Mouse (Mus musculus) midbrain, embryonic 12.5 days (tissue): ENCODE measurements around the gene Sept6. TPM values are rescaled to one million over a fixed set of nuclear protein-coding genes. Genes with fewer than 3 reads are reported as not detected.

Experiments used
- ATAC-seq: fragments of 200-750 bp; cut with Nextera tagmentation; 2 replicates; pipeline ENCODE4 v1.8.0; 2017; ENCODE audit warnings: low read depth, moderate TSS enrichment, moderate library complexity; ENCODE audit not compliant: low FRiP score
- H3K27ac ChIP-seq: fragments of 300-500 bp; sonication (generic); replicated peaks from 2 replicates; pipeline ENCODE4 v1.5.1; 2016; ENCODE audit warnings: mild to moderate bottlenecking
- H3K27me3 ChIP-seq: fragments of 300-500 bp; sonication (generic); 2 replicates; pipeline ENCODE4 v1.6.1; 2016; ENCODE audit warnings: mild to moderate bottlenecking
- H3K36me3 ChIP-seq: fragments of 300-500 bp; sonication (generic); 2 replicates; pipeline ENCODE4 v1.6.1; 2016
- H3K4me1 ChIP-seq: fragments of 300-500 bp; sonication (generic); 2 replicates; pipeline ENCODE4 v1.6.1; 2016
- H3K4me2 ChIP-seq: fragments of 300-500 bp; sonication (generic); replicated peaks from 2 replicates; pipeline ENCODE4 v1.6.1; 2016; ENCODE audit warnings: mild to moderate bottlenecking, moderate library complexity
- H3K4me3 ChIP-seq: fragments of 300-500 bp; sonication (generic); 2 replicates; pipeline ENCODE4 v1.5.1; 2016; ENCODE audit warnings: mild to moderate bottlenecking
- H3K9ac ChIP-seq: fragments of 300-500 bp; sonication (generic); replicated peaks from 2 replicates; pipeline ENCODE4 v1.6.1; 2016; ENCODE audit warnings: mild to moderate bottlenecking, moderate library complexity
- H3K9me3 ChIP-seq: fragments of 300-500 bp; sonication (generic); 2 replicates; pipeline ENCODE4 v1.6.1; 2016; ENCODE audit warnings: mild to moderate bottlenecking
- WGBS: fragments of 180-500 bp; shearing (Covaris S2); methylation state at CpG from one replicate; pipeline ENCODE4 v1.1.7; 2016; 5-methylcytosine and 5-hydroxymethylcytosine counted together
- polyA plus RNA-seq: library from polyadenylated mRNA; unstranded; fragments of >200 nt; fragmentation: Nextera tagmentation; extraction: Ambion mirVana; gene quantifications from 2 replicates; pipeline ENCODE4 v1.2.1, GENCODE M21; 2016

Sept6 gene
- polyA plus RNA-seq, 1 experiment from 2014 or later, result 55.5 TPM

GRCm38 (mm10) chrX:36941106-36941505, 50.5 kb downstream of the Sept6 start:
- 88% methylated on average over 3 of the region's 3 CpGs for WGBS
- Histone ChIP-seq H3K9me3 (no peaks in the 10 kb centered on the region), H3K27ac (no peak overlapping the region), H3K4me2 (no peak overlapping the region), H3K4me1 (no peaks in the 10 kb centered on the region), H3K27me3 (no peaks in the 10 kb centered on the region), H3K4me3 (no peak overlapping the region), H3K9ac (no peak overlapping the region), H3K36me3 (peaks cover 17% of the 10 kb centered on the region)
- no peak for ATAC-seq

- ATAC-seq, result no peak
- peaks cover 14% of the 10 kb centered on the region for H3K36me3 ChIP-seq
- no peak overlapping the region for H3K27ac ChIP-seq
- no peak overlapping the region for H3K9ac ChIP-seq
- H3K4me1 ChIP-seq, result no peaks in the 10 kb centered on the region
- 82% methylated on average over 4 of the region's 4 CpGs for WGBS
- no peaks in the 10 kb centered on the region for H3K27me3 ChIP-seq
- H3K9me3 ChIP-seq, result no peaks in the 10 kb centered on the region
- no peak overlapping the region for H3K4me2 ChIP-seq
- H3K4me3 ChIP-seq, result no peak overlapping the region
Observed at GRCm38 (mm10) chrX:36939806-36940413, 51.7 kb downstream of the Sept6 start.

GRCm38 (mm10) chrX:36935326-36935966, 56.1 kb downstream of the Sept6 start:
- ATAC-seq, result no peak
- Histone ChIP-seq H3K27ac (no peak overlapping the region), H3K27me3 (no peaks in the 10 kb centered on the region), H3K36me3 (no peaks in the 10 kb centered on the region), H3K4me2 (no peak overlapping the region), H3K4me3 (no peak overlapping the region), H3K9me3 (no peaks in the 10 kb centered on the region), H3K9ac (no peak overlapping the region), H3K4me1 (no peaks in the 10 kb centered on the region)
- 76% methylated on average over 7 of the region's 7 CpGs for WGBS

GRCm38 (mm10) chrX:36930574-36930973, 61.0 kb downstream of the Sept6 start:
- H3K36me3 ChIP-seq, result no peaks in the 10 kb centered on the region
- H3K4me3 ChIP-seq, result no peak overlapping the region
- no peaks in the 10 kb centered on the region for H3K4me1 ChIP-seq
- no peak overlapping the region for H3K9ac ChIP-seq
- no peaks in the 10 kb centered on the region for H3K27me3 ChIP-seq
- H3K9me3 ChIP-seq, result no peaks in the 10 kb centered on the region
- no peak for ATAC-seq
- H3K27ac ChIP-seq, result no peak overlapping the region
- H3K4me2 ChIP-seq, result no peak overlapping the region
- 56% methylated on average over 1 of the region's 1 CpGs for WGBS

GRCm38 (mm10) chrX:36929694-36930093, 61.9 kb downstream of the Sept6 start:
- no peak overlapping the region for H3K9ac ChIP-seq
- H3K27me3 ChIP-seq, result no peaks in the 10 kb centered on the region
- H3K4me3 ChIP-seq, result no peak overlapping the region
- H3K27ac ChIP-seq, result no peak overlapping the region
- no peak for ATAC-seq
- H3K4me1 ChIP-seq, result no peaks in the 10 kb centered on the region
- H3K4me2 ChIP-seq, result no peak overlapping the region
- 78% methylated on average over 4 of the region's 4 CpGs for WGBS
- H3K9me3 ChIP-seq, result no peaks in the 10 kb centered on the region
- H3K36me3 ChIP-seq, result no peaks in the 10 kb centered on the region

GRCm38 (mm10) chrX:36928791-36929190, 62.8 kb downstream of the Sept6 start:
- H3K36me3 ChIP-seq, result no peaks in the 10 kb centered on the region
- no peak overlapping the region for H3K9ac ChIP-seq
- H3K9me3 ChIP-seq, result no peaks in the 10 kb centered on the region
- WGBS, result 85% methylated on average over 4 of the region's 4 CpGs
- H3K27ac ChIP-seq, result no peak overlapping the region
- no peaks in the 10 kb centered on the region for H3K4me1 ChIP-seq
- ATAC-seq, result no peak
- no peak overlapping the region for H3K4me3 ChIP-seq
- H3K27me3 ChIP-seq, result no peaks in the 10 kb centered on the region
- H3K4me2 ChIP-seq, result no peak overlapping the region

- H3K4me3 ChIP-seq, result no peak overlapping the region
- WGBS, result 79% methylated on average over 4 of the region's 4 CpGs
Observed at GRCm38 (mm10) chrX:36921346-36921745, 70.2 kb downstream of the Sept6 start.

GRCm38 (mm10) chrX:36917749-36918148, 73.8 kb downstream of the Sept6 start:
- no peaks in the 10 kb centered on the region for H3K4me1 ChIP-seq
- ATAC-seq, result no peak
- WGBS, result 90% methylated on average over 1 of the region's 1 CpGs
- no peak overlapping the region for H3K4me2 ChIP-seq
- H3K27me3 ChIP-seq, result no peaks in the 10 kb centered on the region
- no peak overlapping the region for H3K9ac ChIP-seq
- H3K4me3 ChIP-seq, result no peak overlapping the region
- H3K9me3 ChIP-seq, result no peaks in the 10 kb centered on the region
- H3K36me3 ChIP-seq, result no peaks in the 10 kb centered on the region
- H3K27ac ChIP-seq, result no peak overlapping the region

More at GRCm38 (mm10) chrX:36921346-36921745, 70.2 kb downstream of the Sept6 start:
- no peaks in the 10 kb centered on the region for H3K36me3 ChIP-seq
- no peaks in the 10 kb centered on the region for H3K9me3 ChIP-seq
- no peak overlapping the region for H3K9ac ChIP-seq
- no peaks in the 10 kb centered on the region for H3K27me3 ChIP-seq
- H3K4me2 ChIP-seq, result no peak overlapping the region
- no peaks in the 10 kb centered on the region for H3K4me1 ChIP-seq
- no peak overlapping the region for H3K27ac ChIP-seq
- no peak for ATAC-seq

- ATAC-seq, result no peak
- no peaks in the 10 kb centered on the region for H3K36me3 ChIP-seq
- no peaks in the 10 kb centered on the region for H3K9me3 ChIP-seq
- H3K9ac ChIP-seq, result no peak overlapping the region
- 51% methylated on average over 12 of the region's 12 CpGs for WGBS
- no peak overlapping the region for H3K4me2 ChIP-seq
- no peaks in the 10 kb centered on the region for H3K27me3 ChIP-seq
- no peak overlapping the region for H3K4me3 ChIP-seq
- H3K27ac ChIP-seq, result no peak overlapping the region
- H3K4me1 ChIP-seq, result no peaks in the 10 kb centered on the region
Observed at GRCm38 (mm10) chrX:36911343-36911742, 80.3 kb downstream of the Sept6 start.

- no peaks in the 10 kb centered on the region for H3K9me3 ChIP-seq
- no peaks in the 10 kb centered on the region for H3K4me1 ChIP-seq
- no peaks in the 10 kb centered on the region for H3K27me3 ChIP-seq
- no peak overlapping the region for H3K4me3 ChIP-seq
- no peak for ATAC-seq
- no peak overlapping the region for H3K27ac ChIP-seq
- WGBS, result 46% methylated on average over 5 of the region's 5 CpGs
- H3K4me2 ChIP-seq, result no peak overlapping the region
- no peak overlapping the region for H3K9ac ChIP-seq
- no peaks in the 10 kb centered on the region for H3K36me3 ChIP-seq
Observed at GRCm38 (mm10) chrX:36906539-36906938, 85.1 kb downstream of the Sept6 start.

GRCm38 (mm10) chrX:36903115-36903768, 88.4 kb downstream of the Sept6 start:
- no peaks in the 10 kb centered on the region for H3K4me1 ChIP-seq
- peak overlapping the region; percentile 79 for H3K9ac ChIP-seq
- H3K27me3 ChIP-seq, result no peaks in the 10 kb centered on the region
- no peaks in the 10 kb centered on the region for H3K9me3 ChIP-seq
- H3K27ac ChIP-seq, result peak overlapping the region; percentile 82
- ATAC-seq, result peak; percentile 92
- peak overlapping the region; percentile 57 for H3K4me2 ChIP-seq
- WGBS, result 24% methylated on average over 31 of the region's 32 CpGs
- H3K4me3 ChIP-seq, result peak overlapping the region; percentile 59
- no peaks in the 10 kb centered on the region for H3K36me3 ChIP-seq

- Histone ChIP-seq H3K4me2 (peak within 1 kb of the TSS; percentile 57), H3K4me3 (peak within 1 kb of the TSS; percentile 59), H3K9me3 (no peaks in the 10 kb centered on the region), H3K36me3 (no peaks in the 10 kb centered on the region), H3K27me3 (no peaks in the 10 kb centered on the region), H3K27ac (peak within 1 kb of the TSS; percentile 82), H3K4me1 (no peaks in the 10 kb centered on the region), H3K9ac (peak within 1 kb of the TSS; percentile 79)
- 31% methylated on average over 35 of the region's 47 CpGs for WGBS
- peak; percentile 72 for ATAC-seq
Observed at GRCm38 (mm10) chrX:36902321-36903114, 89.1 kb downstream of the Sept6 start, which contains the start of gene Nkrf. Gene Nkrf (minus strand): TSS chrX:36902899.
